Mouse (Mus musculus) CH12.LX (cell line): ENCODE data around the gene Gata2.

Experiments
- BHLHE40 ChIP-seq: IDR thresholded peaks from 2 replicates; pipeline ENCODE4 v1.6.1; 2011; ENCODE audit warnings: mild to moderate bottlenecking, low read depth, low read length, improper control_type of control experiment
- CTCF ChIP-seq, 2 experiments: IDR thresholded peaks in 1 of 2; conservative IDR thresholded peaks in 1 of 2; 2 replicates each; pipeline ENCODE4 v1.5.1; 2011 to 2012; ENCODE audit warnings: low read depth in 2 of 2, low read length in 2 of 2, improper control_type of control experiment in 1 of 2, inconsistent platforms in 1 of 2, mild to moderate bottlenecking in 1 of 2, moderate library complexity in 1 of 2
- E2F4 ChIP-seq: IDR thresholded peaks from 2 replicates; pipeline ENCODE4 v1.6.1; 2011; ENCODE audit warnings: low read depth, low read length, improper control_type of control experiment; ENCODE audit not compliant: insufficient replicate concordance
- EP300 ChIP-seq: IDR thresholded peaks from 2 replicates; pipeline ENCODE4 v1.6.1; 2011; ENCODE audit warnings: low read length, improper control_type of control experiment
- IRF4 ChIP-seq: IDR thresholded peaks from 2 replicates; pipeline ENCODE4 v1.6.1; 2014; ENCODE audit warnings: low read depth, mild to moderate bottlenecking, inconsistent platforms, low read length, improper control_type of control experiment
- JUND ChIP-seq: conservative IDR thresholded peaks from 2 replicates; pipeline ENCODE4 v1.6.1; 2011; ENCODE audit warnings: low read depth, low read length, improper control_type of control experiment
- MEF2A ChIP-seq: IDR thresholded peaks from 2 replicates; pipeline ENCODE4 v1.6.1; 2014; ENCODE audit warnings: low read depth, mild to moderate bottlenecking, inconsistent platforms, low read length, improper control_type of control experiment, borderline replicate concordance
- NRF1 ChIP-seq: IDR thresholded peaks from 2 replicates; pipeline ENCODE4 v1.6.1; 2014; ENCODE audit warnings: low read depth, mild to moderate bottlenecking, inconsistent platforms, low read length, improper control_type of control experiment, moderate library complexity
- POLR2A ChIP-seq: IDR thresholded peaks from 2 replicates; pipeline ENCODE4 v1.6.1; 2011; ENCODE audit warnings: low read depth, mild to moderate bottlenecking, improper control_type of control experiment, low read length
- RCOR1 ChIP-seq: conservative IDR thresholded peaks from 2 replicates; pipeline ENCODE4 v1.6.1; 2012; ENCODE audit warnings: low read depth, mild to moderate bottlenecking, inconsistent platforms, low read length, improper control_type of control experiment
- TCF12 ChIP-seq: IDR thresholded peaks from 2 replicates; pipeline ENCODE4 v1.6.1; 2014; ENCODE audit warnings: low read depth, mild to moderate bottlenecking, inconsistent platforms, low read length, improper control_type of control experiment
- USF1 ChIP-seq: IDR thresholded peaks from 2 replicates; pipeline ENCODE4 v1.6.1; 2014; ENCODE audit warnings: low read depth, mild to moderate bottlenecking, inconsistent platforms, low read length, improper control_type of control experiment
- ZNF384 ChIP-seq: IDR thresholded peaks from 2 replicates; pipeline ENCODE4 v1.6.1; 2012; ENCODE audit warnings: low read depth, low read length, improper control_type of control experiment, inconsistent platforms

GRCm38 (mm10) chr6:88254082-88254481 lies 60.4 kb downstream of the Gata2 start:
- no peak for TF ChIP-seq E2F4
- TF ChIP-seq POLR2A: no peak
- TF ChIP-seq USF1: no peak
- TF ChIP-seq MEF2A: no peak
- no peak for TF ChIP-seq EP300
- TF ChIP-seq ZNF384: no peak
- no peak for TF ChIP-seq RCOR1
- TF ChIP-seq BHLHE40: no peak
- no peak for TF ChIP-seq JUND
- TF ChIP-seq IRF4: no peak
- no peak for TF ChIP-seq CTCF (conservative IDR thresholded peaks at IDR 0.05 in 1 of 2, IDR thresholded peaks at IDR 0.05 in 1 of 2; ENCODE audit: low read depth in 2 of 2, low read length in 2 of 2)
- no peak for TF ChIP-seq NRF1
- TF ChIP-seq TCF12: no peak
